Mouse (Mus musculus): ENCODE measurements around the gene Ankrd33.

The Ankrd33 gene

GRCm38 (mm10) chr15:101126876-101127544, 11.5 kb downstream of the Ankrd33 start:
- no peak for DNase-seq

GRCm38 (mm10) chr15:101128181-101129089, 12.9 kb downstream of the Ankrd33 start, which contains the start of gene Acvrl1:
Gene Acvrl1, plus strand, starts transcription at chr15:101128522.
- peak in 1 of 2 experiments; percentile 49 for DNase-seq

- no peak for DNase-seq
Observed at GRCm38 (mm10) chr15:101129412-101129811, 13.9 kb downstream of the Ankrd33 start.

GRCm38 (mm10) chr15:101131498-101131897, 15.9 kb downstream of the Ankrd33 start:
- no peak for DNase-seq

GRCm38 (mm10) chr15:101132041-101132440, 16.5 kb downstream of the Ankrd33 start:
- DNase-seq, result no peak

GRCm38 (mm10) chr15:101132761-101133160, 17.2 kb downstream of the Ankrd33 start:
- no peak for DNase-seq

DNA sequence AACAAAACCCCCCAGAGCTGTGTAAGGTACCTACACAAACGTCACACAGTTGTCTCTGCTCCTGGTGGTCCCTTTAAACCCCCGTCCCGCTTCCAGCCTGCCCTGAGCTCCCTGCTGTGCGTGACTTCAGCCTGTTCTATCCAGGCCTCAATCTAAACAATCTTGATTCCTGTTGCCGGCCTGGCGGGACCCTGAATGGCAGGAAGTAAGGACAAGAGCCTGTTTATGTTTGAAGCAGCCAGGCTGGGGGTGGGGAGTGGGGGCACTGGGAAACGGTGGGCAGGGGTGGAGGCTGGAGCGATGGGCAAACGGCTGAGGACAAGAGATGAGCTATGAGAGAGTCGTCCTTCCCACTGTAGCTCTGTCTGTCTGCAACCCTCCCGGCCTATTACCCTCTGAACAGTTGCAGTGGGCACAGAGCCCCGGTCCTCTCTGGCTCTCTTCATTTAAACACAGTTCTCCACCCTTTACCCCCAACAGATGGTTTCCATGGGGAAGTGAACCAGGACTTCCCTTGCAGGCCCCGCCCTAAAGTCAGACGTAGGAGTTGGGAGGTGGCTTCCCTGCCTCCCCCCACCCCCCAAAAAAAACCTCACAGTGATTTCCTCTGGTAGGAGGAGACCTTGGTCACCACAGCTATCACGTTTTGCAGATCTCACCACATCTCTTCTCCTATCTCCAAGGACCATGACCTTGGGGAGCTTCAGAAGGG, 18.6 kb downstream of the Ankrd33 start:
- no peak for DNase-seq

DNA sequence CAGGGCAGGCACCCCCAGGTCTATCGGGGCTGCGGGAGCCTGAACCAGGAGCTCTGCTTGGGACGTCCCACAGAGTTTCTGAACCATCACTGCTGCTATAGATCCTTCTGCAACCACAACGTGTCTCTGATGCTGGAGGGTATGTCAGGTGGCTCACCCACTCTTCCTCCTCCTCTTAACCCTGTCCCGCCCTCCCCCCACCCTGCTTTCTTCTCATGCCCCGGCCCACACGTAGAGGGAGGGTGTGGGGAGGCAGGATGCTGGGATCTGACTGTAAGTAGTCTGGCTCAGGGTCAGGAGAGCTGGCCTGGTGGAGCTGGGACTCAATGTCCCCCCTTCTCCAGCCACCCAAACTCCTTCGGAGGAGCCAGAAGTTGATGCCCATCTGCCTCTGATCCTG, 19.9 kb downstream of the Ankrd33 start:
- DNase-seq, result no peak

- no peak for DNase-seq
Observed at GRCm38 (mm10) chr15:101137455-101137854, 21.9 kb downstream of the Ankrd33 start.

DNA sequence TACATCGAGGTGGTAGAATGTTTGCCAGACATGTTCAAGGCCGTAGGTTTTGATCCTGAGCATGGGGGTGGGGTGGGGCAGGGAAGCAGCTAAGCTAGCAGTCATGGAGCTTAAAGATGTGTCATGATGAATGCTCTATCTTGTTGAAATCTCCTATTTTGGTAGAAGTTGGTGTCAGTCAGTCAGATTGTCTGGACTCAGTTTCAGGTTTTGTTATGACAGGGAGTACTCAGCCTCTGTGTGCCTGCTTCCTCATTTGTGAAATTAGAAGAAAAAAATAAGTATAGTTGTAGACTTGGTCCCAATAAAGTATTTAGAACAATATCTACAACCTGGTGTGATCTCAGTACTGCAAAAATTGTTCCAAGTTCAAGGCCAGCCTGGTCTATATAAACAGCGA, 23.1 kb downstream of the Ankrd33 start:
- DNase-seq, result no peak

DNA sequence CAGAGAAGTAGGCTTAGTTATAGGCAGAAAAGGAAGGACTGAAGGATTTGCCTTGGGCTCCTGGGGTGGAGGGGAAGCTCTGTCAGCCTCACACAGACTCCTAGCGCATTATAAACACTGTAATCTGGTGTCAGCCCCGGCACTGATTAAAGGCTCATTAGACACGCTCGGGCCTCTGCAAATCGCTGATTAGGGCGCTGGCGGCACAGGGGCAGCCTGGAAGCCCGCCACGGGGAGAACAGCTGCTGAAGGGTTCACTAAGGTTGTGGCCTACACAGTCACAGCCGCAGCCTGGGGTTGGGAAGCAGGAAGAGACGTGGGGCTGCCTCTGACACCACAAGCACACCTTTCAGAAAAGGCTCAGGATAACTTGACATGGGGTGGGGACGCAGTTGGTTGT, 24.3 kb downstream of the Ankrd33 start:
- DNase-seq, result peak in 1 of 2 experiments; percentile 47

DNA sequence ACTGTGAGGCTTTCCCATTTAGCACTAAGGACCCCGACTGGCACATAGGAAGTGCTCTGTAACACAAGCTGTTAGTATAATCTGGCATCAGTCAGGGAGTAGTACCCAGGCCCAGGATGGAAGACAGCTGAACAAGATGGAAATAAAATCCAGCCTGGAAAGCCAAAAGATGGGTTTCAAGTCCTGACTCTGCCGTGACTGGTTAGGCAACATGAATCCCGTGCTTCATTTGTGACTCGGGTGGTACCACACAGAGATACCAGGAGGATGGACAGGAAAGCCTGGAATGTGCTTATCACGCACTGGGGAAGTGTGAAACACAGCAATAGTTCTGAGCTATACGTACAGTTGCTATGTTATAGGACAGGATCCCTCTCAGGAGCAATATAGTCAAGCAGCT, 25.0 kb downstream of the Ankrd33 start:
- DNase-seq, result no peak

DNA sequence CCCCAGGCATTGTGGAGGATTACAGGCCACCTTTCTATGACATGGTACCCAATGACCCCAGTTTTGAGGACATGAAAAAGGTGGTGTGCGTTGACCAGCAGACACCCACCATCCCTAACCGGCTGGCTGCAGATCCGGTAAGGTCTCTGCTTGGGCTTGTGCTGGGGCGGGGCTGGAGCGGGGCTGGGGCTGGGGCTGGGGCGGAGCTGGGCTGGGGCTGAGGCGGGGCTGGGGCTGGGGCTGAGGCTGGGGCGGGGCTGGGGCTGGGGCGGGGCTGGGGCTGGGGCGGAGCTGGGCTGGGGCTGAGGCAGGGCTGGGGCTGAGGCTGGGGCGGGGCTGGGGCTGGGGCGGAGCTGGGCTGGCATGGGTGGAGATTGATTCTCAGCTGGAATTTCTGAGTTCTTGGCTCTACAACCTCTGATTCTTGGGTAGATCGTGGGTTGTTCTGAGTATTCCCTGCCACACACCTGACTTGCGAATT, 25.5 kb downstream of the Ankrd33 start:
- peak; percentile 57 to 58 for DNase-seq

DNA sequence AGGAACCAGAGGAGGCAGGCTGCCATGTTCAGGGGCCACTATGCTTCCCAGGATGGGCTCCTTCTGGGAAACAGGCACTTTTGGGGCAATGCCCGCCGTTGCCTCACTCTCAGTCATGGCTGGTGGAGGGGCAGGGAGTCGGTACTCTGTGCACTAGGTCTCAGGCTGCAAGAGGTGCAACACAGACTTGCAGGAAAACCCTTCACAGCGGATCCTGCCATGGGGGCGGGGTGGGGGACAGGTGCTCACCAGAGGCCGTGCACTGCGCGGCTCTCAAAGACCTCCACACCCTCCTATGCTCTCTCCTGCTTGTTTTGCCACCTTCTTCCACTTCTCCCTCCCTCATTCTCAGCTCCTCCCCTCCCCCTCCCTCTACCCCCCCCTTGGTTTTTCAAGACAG, 27.1 kb downstream of the Ankrd33 start:
- no peak for DNase-seq

- DNase-seq, result peak; percentile 51 to 58
Observed at GRCm38 (mm10) chr15:101143494-101143893, 27.9 kb downstream of the Ankrd33 start.

- DNase-seq, result peak in 1 of 2 experiments; percentile 43
Observed at GRCm38 (mm10) chr15:101144176-101144575, 28.6 kb downstream of the Ankrd33 start.

- DNase-seq, result peak; percentile 77 to 81
Observed at GRCm38 (mm10) chr15:101144779-101145178, 29.2 kb downstream of the Ankrd33 start.

DNA sequence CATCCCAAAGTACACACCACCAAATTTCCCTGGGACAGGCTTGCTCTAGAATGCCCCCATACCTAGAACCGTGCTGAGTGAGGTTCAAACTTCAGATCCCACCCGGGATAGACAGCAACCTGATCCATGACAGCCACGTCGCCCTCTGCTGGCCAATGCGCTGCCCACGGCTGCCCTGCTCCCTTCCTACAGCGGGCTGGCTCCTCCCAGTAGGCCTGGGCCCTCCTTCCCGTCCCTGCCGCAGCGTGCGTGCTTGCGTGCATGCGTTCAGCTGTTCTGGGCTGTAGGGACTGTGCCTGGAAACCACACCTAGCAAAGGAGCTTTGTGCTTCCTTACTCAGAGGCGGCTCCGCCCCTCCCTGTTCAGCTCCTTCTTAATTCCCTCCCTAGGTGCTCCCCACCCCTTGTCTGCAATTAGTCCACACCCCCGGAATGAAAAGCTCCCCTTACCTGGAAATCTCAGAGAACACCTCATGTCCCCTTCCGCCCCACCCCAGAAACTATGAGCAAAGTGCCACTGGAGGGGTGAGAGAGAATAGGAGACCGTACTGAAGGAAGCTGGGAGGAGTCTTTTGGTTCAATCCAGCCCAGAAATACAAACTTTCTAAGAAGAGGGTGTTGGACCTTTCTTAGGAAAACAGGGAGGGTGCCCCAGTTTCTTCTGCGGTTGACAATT, 30.0 kb downstream of the Ankrd33 start:
- peak; percentile 96 to 99 for DNase-seq

DNA sequence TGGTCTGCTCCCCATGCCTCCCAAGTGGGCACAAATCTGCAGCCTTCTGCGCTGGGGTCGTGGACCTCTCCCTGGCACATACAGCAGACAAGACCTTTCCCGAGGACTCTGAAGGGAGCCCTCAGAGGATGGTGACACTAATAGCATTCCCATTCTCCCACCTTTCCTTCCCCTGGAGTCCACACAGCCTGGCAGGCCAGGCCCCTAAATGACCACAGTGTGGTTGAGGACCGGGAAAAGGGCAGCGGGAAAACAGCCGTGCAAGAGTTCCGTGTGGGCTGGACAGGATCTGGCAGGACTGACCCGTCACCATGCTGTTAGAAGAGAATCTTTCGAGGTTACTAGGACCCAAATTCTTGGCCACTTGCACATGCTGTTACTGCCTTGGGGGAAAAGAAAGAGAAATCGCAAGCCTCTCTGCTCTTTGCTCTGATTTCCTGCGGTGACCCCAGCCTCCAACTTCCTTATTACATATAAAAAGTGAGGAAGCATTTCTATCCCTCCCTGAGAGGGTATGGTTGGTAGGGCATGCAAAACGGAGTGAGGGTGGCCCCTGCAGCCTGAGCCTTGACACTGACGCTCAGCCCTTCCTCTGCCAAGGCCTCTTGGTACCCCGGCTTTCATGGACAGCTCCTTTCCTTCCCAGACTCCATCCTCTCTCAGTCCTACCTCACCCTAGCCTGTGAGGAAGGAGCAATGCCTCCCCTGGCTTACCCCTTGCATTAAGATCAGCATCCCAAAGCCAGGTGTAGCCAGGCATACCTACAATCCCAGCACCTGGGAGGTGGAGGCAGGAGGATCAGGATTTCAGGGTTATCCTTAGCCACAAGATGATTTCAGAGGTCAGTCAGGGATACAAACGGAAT, 30.8 kb downstream of the Ankrd33 start:
- no peak for DNase-seq

DNA sequence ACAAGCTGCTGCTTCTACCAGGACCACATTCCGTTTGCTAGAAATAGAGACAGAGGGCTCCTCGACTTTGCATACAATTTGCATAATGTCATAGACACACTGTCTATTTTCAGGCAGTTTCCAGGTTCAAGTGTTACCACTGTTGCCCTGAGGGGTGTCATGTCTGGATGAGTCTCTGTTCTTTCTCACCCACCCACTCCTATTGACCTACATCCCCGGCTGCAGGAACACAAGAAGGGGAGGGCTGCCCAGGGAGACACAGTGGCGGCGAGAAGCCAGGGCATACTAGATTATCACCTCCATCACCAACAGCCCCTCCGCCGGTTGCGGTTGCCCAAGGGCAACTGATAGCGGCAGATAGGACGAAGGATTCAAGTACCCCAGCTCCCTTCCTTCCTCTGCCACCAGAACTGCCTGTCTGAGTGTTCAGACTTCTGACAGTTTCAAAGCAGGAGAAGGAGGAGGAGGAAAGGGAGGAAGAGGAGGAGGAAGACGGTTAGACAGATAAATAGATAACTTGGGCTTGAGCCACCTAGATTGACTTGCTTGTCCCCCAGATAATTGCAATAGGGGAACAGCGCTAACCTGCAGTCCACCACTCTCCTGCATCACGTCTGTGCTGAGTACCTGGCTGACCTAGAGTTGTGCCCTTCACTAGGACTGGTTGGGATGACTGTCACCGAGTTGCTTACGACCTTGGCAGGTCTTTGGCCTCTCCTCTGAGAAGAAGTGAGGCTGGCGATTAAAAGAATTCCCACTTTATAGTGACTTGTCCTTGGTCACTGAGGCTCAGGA, 31.8 kb downstream of the Ankrd33 start:
- no peak for DNase-seq

DNA sequence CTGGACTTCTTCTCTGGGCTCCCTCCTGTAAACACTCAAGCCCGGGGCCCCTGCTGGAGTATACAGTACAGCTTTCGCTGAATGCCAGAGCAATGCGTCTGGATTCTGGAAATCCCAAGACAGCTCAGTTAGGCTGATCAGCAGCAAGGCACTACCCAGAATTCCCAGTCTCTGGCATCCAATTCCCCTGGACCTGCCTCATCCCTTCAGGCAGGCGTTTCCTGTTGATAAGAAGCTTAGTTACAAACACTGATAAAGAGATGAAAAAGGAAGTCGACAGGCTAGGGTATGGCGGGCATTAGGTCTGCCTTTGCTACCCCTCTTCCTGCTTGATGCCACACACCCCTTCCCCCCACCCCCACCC, 32.3 kb downstream of the Ankrd33 start:
- no peak for DNase-seq

All from kidney, adult 8-10 months (tissue).